Mouse (Mus musculus) lung, postnatal 0 days (tissue): ENCODE results near the gene Cacna1d.

Source experiments
- CTCF ChIP-seq: IDR thresholded peaks from 2 replicates; pipeline ENCODE4 v1.5.1; 2016; ENCODE audit warnings: antibody characterized with exemption, mild to moderate bottlenecking
- EP300 ChIP-seq: IDR thresholded peaks from 2 replicates; pipeline ENCODE4 v1.6.1; 2016; ENCODE audit warnings: antibody characterized with exemption, mild to moderate bottlenecking, control low read depth

DNA sequence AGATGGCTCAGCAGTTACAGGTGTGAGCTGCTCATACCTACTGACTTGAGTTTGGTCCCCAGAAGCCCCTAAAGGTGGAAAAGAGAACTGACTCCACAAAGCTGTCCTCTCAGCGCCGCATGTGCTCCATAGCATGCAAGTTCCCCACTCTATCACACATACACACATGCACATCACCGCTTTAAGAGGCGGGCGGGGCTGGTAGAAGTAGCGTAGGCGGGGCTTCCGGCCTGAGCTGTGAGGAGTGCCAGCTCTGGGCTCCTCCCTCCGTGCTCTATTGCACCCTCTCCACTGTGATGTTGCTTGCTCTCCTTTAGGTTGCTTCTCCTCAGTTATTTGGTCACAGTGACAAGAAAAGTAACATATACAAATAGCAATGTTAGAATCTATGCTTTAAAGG, 225.5 kb downstream of the Cacna1d start:
- TF ChIP-seq CTCF (no peak), EP300 (no peak)
